Mouse (Mus musculus): ENCODE results near the gene Rab31.

DNA sequence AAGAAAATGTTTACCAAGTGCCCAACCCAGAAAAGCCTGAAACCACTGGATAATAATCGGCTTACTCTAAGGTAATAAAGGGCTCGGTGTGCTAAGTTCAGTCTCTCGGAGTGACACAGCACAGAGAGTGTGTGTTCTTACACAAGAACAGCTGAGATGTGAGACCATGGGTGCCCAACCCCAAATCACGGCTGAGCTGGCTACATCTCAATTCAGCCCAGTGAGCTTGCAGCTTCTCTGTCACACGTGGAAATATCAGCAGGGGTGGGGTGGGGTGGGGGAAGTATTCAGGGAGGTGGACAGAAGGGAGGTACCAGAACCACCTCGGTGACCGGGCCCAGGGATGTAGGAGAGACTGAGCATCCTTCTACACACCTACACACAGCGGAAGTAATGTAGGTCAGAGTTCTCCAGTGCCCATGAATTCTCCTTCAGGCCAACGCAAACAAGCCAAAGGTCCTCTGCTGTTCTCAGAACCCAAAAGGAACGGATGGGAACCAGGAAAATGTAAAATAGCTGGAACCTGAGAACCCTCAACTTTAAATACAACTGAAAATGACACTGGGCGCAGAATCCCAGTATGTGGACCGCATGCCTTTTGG is 106.7 kb downstream of the Rab31 start:
- TF ChIP-seq CTCF (IDR thresholded peaks at IDR 0.05; ENCODE audit: control insufficient read depth, insufficient read depth, insufficient replicate concordance, low read depth, low read length) (no peak), POLR2A (IDR thresholded peaks at IDR 0.05; ENCODE audit: control insufficient read depth, low read depth, low read length) (no peak)
